Mouse (Mus musculus) stomach, embryonic 14.5 days (tissue): ENCODE results near the gene Ttc29. TPM values are rescaled to one million over a fixed set of nuclear protein-coding genes. Genes with fewer than 3 reads are reported as not detected.

ENCODE experiments used
- ATAC-seq: fragments of 200-750 bp; cut with Nextera tagmentation; 2 replicates; pipeline ENCODE4 v1.8.0; 2017; ENCODE audit warnings: low read depth, moderate TSS enrichment; ENCODE audit not compliant: insufficient number of reproducible peaks, insufficient read depth, low FRiP score
- H3K27ac ChIP-seq: fragments of 300-500 bp; sonication (generic); 2 replicates; pipeline ENCODE4 v1.5.1; 2014; ENCODE audit warnings: mild to moderate bottlenecking, low read length, moderate library complexity, mixed read lengths
- H3K27me3 ChIP-seq: fragments of 300-500 bp; sonication (generic); 2 replicates; pipeline ENCODE4 v1.6.1; 2014; ENCODE audit warnings: low read length, control low read depth, mixed read lengths; ENCODE audit not compliant: control insufficient read depth, insufficient read depth
- H3K36me3 ChIP-seq: fragments of 300-500 bp; sonication (generic); 2 replicates; pipeline ENCODE4 v1.6.1; 2014; ENCODE audit warnings: mild to moderate bottlenecking, control low read depth, low read length, moderate library complexity, mixed read lengths; ENCODE audit not compliant: control insufficient read depth, insufficient read depth
- H3K4me1 ChIP-seq: fragments of 300-500 bp; sonication (generic); 2 replicates; pipeline ENCODE4 v1.6.1; 2014; ENCODE audit warnings: low read length, control low read depth, mixed read lengths; ENCODE audit not compliant: control insufficient read depth, insufficient read depth
- H3K4me2 ChIP-seq: fragments of 300-500 bp; sonication (generic); replicated peaks from 2 replicates; pipeline ENCODE4 v1.6.1; 2014; ENCODE audit warnings: low read depth, low read length, control low read depth
- H3K4me3 ChIP-seq: fragments of 300-500 bp; sonication (generic); 2 replicates; pipeline ENCODE4 v1.5.1; 2014; ENCODE audit warnings: low read depth, low read length, control low read depth
- H3K9ac ChIP-seq: fragments of 300-500 bp; sonication (generic); replicated peaks from 2 replicates; pipeline ENCODE4 v1.6.1; 2014; ENCODE audit warnings: low read depth, mild to moderate bottlenecking, control low read depth, low read length, moderate library complexity, mixed read lengths
- H3K9me3 ChIP-seq: fragments of 300-500 bp; sonication (generic); 2 replicates; pipeline ENCODE4 v1.6.1; 2016; ENCODE audit warnings: low read depth, low read length, control low read depth; ENCODE audit not compliant: control insufficient read depth
- WGBS: fragments of 180-500 bp; shearing (Covaris S2); extraction: QIAGEN DNeasy Blood & Tissue Kit; methylation state at CpG from one replicate; pipeline ENCODE4 v1.1.7; 2014; 5-methylcytosine and 5-hydroxymethylcytosine counted together
- polyA plus RNA-seq: library from polyadenylated mRNA; unstranded; fragments of >200 nt; fragmentation: Nextera tagmentation; extraction: Ambion mirVana; gene quantifications from 2 replicates; pipeline ENCODE4 v1.2.1, GENCODE M21; 2014

Ttc29 gene
- not detected in 2 replicates for polyA plus RNA-seq

DNA sequence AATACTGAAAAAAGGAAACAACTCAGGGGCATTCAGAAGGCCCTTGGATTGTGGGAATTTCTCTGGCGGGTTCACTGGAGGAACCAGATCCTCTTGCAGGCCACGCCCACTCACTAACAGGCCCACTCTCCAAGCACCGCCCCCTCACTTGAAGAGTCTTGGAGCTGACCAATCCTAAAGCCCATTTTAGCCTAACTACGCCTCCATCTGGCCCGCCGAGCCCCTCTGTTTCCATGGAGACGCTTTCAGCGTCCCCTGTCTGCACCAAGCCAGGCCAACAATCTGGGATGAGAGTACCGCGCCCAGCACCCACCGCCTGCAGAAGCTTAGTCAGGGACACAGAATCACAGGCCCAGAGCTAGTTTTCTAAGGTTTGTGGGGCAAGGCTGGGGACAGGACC lies at the start of gene Ttc29:
Ttc29 (plus strand) TSS at position 224 of the 400 bp plus-strand sequence.
- ATAC-seq, result peak; percentile 97; the same call in 1 of the 2 replicates
- Histone ChIP-seq H3K4me3 (no peak within 1 kb of the TSS), H3K4me2 (peak within 1 kb of the TSS; percentile 17; the same call in 1 of the 2 replicates), H3K27ac (no peak within 1 kb of the TSS), H3K4me1 (0 out of 2 replicates have a peak, but pooled peaks cover 8% of the 10 kb centered on the region), H3K27me3 (no peaks in the 10 kb centered on the region), H3K9ac (no peak within 1 kb of the TSS), H3K36me3 (no peaks in the 10 kb centered on the region), H3K9me3 (no peaks in the 10 kb centered on the region)
- WGBS, result 2% methylated on average over 11 of the region's 11 CpGs

- no peak overlapping the region for H3K27ac ChIP-seq
- 89% methylated on average over 1 of the region's 1 CpGs for WGBS
These were observed 41.7 kb upstream of the Ttc29 start for GRCm38 (mm10) chr8:78171351-78171750.

DNA sequence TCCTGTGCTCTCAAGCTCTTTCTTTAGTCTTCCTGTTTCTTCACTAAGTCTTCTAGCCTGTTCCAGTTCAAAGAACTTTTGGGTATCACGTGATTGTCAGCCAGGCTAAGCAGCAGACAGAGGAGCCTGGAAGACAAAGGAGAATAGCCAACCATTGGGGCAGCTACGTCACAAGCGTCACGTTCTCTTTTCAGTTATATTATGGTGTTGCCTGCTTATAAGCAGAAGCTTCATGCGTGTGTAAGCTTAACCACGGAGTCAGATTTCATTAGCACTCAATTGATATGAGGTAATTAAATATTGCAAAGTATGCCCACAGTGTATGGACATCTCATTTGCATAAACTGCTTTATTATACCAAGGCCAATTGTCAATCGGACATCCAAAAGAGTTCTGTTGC lies 30.4 kb upstream of the Ttc29 start:
- Histone ChIP-seq H3K9ac (no peak overlapping the region), H3K36me3 (no peaks in the 10 kb centered on the region), H3K4me2 (no peak overlapping the region), H3K9me3 (no peaks in the 10 kb centered on the region), H3K27me3 (no peaks in the 10 kb centered on the region), H3K4me1 (no peaks in the 10 kb centered on the region), H3K4me3 (no peak overlapping the region), H3K27ac (no peak overlapping the region)
- no peak for ATAC-seq
- 77% methylated on average over 7 of the region's 7 CpGs for WGBS

More at GRCm38 (mm10) chr8:78171351-78171750, 41.7 kb upstream of the Ttc29 start:
- H3K36me3 ChIP-seq, result no peaks in the 10 kb centered on the region
- no peaks in the 10 kb centered on the region for H3K4me1 ChIP-seq
- no peak overlapping the region for H3K4me2 ChIP-seq
- no peak for ATAC-seq
- H3K27me3 ChIP-seq, result no peaks in the 10 kb centered on the region
- 0 out of 2 replicates have a peak, but pooled peaks cover 2% of the 10 kb centered on the region for H3K9me3 ChIP-seq
- H3K9ac ChIP-seq, result no peak overlapping the region
- no peak overlapping the region for H3K4me3 ChIP-seq

DNA sequence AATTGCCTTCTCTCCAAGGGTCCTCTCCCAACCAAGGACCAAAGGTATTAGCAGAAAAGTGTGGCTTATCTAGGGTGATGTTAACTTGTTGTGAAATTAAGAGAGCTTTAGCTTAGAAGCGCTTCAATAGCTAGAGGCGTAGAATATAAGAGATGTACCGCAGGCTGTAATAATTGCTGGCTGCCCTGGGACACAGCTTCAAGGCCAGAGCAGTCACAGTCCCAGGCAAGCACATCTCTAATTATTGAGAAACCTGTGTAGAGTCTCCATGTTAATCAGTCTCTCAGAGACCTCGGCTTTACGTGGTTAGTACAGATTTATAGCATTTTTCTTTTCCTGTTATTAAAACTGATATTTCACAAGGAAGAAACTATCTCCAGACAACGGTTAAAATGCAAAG lies 29.7 kb upstream of the Ttc29 start:
- no peak overlapping the region for H3K4me3 ChIP-seq

DNA sequence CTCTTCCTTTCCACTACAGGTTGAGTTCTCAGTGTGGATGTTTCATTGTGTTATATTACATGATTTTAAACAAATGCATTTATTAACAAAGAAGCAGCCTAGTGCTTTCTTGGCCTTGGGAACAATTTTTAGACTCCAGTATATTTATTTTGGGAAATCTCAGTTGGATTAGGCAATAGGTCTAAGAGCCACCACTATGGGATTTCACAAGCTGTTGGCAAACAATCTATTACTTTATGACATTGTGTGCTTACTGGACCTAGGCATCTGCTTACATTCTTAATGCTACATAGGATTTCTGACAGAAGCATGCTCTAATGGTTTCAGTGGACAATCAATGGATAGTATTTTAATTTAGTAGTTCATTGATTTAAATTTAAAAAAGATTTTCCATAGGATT lies 26.0 kb upstream of the Ttc29 start:
- ATAC-seq, result no peak
- no peak overlapping the region for H3K4me3 ChIP-seq
- no peak overlapping the region for H3K4me2 ChIP-seq
- no peaks in the 10 kb centered on the region for H3K36me3 ChIP-seq
- no peak overlapping the region for H3K9ac ChIP-seq
- no peak overlapping the region for H3K27ac ChIP-seq
- H3K9me3 ChIP-seq, result no peaks in the 10 kb centered on the region
- H3K27me3 ChIP-seq, result no peaks in the 10 kb centered on the region
- H3K4me1 ChIP-seq, result no peaks in the 10 kb centered on the region

More for the DNA sequence above, 29.7 kb upstream of the Ttc29 start:
- no peak overlapping the region for H3K4me2 ChIP-seq
- no peaks in the 10 kb centered on the region for H3K4me1 ChIP-seq
- no peak overlapping the region for H3K9ac ChIP-seq
- H3K27ac ChIP-seq, result no peak overlapping the region
- 93% methylated on average over 6 of the region's 6 CpGs for WGBS
- H3K27me3 ChIP-seq, result no peaks in the 10 kb centered on the region
- no peaks in the 10 kb centered on the region for H3K9me3 ChIP-seq
- H3K36me3 ChIP-seq, result no peaks in the 10 kb centered on the region
- ATAC-seq, result no peak

GRCm38 (mm10) chr8:78204229-78204628 lies 8.9 kb upstream of the Ttc29 start:
- H3K27ac ChIP-seq, result no peak overlapping the region
- ATAC-seq, result no peak
- H3K4me1 ChIP-seq, result no peaks in the 10 kb centered on the region
- 23% methylated on average over 5 of the region's 5 CpGs for WGBS
- H3K9me3 ChIP-seq, result no peaks in the 10 kb centered on the region
- no peak overlapping the region for H3K9ac ChIP-seq
- no peaks in the 10 kb centered on the region for H3K27me3 ChIP-seq
- H3K4me3 ChIP-seq, result no peak overlapping the region
- H3K36me3 ChIP-seq, result no peaks in the 10 kb centered on the region
- H3K4me2 ChIP-seq, result no peak overlapping the region

DNA sequence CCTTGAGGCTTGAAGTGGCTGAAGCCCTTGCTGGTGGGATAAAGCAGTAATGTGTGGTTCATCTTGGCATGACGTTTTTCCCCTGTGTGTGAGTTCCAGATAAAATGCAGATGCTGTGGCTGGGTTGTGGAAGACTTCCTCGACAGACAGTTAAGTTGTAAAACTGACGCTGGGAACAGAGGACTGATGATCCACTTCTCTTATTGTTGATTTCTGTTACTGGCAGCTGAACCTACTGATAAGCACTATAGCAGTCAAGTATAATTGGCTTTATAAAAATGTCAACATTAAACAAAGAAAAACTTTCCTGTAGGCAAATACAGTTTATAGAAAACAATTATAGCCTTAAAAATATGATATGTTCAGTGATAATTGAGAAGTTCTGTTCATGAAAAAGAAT lies 2.7 kb upstream of the Ttc29 start:
- Histone ChIP-seq H3K4me1 (0 out of 2 replicates have a peak, but pooled peaks cover 8% of the 10 kb centered on the region), H3K9ac (no peak overlapping the region), H3K36me3 (no peaks in the 10 kb centered on the region), H3K9me3 (no peaks in the 10 kb centered on the region), H3K27ac (no peak overlapping the region), H3K27me3 (no peaks in the 10 kb centered on the region), H3K4me2 (no peak overlapping the region), H3K4me3 (no peak overlapping the region)
- WGBS, result 42% methylated on average over 3 of the region's 3 CpGs
- ATAC-seq, result no peak

DNA sequence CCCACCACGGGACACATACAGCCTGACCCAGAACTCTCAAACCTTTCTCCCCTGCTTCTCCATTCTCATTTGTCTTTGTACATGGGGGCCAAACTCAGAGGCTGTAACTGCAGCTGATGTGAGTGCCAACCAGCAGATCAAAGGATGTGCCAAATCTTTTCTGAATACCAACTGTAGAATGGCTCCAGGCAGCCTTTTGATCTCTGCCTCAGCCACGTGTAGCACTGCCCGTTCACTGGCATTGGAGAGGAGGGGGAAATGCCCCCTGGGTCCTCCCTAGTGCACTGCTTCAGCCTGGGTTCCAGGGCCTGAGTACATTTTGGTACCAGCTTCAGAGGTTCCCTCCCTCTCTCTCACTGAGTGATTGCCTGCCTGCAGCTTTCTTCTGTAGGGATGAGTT lies 1.5 kb downstream of the Ttc29 start:
- no peak for ATAC-seq
- Histone ChIP-seq H3K36me3 (no peaks in the 10 kb centered on the region), H3K27me3 (no peaks in the 10 kb centered on the region), H3K4me3 (no peak overlapping the region), H3K27ac (no peak overlapping the region), H3K4me1 (0 out of 2 replicates have a peak, but pooled peaks cover 8% of the 10 kb centered on the region), H3K9me3 (no peaks in the 10 kb centered on the region), H3K4me2 (no peak overlapping the region), H3K9ac (no peak overlapping the region)
- WGBS, result 35% methylated on average over 3 of the region's 3 CpGs

DNA sequence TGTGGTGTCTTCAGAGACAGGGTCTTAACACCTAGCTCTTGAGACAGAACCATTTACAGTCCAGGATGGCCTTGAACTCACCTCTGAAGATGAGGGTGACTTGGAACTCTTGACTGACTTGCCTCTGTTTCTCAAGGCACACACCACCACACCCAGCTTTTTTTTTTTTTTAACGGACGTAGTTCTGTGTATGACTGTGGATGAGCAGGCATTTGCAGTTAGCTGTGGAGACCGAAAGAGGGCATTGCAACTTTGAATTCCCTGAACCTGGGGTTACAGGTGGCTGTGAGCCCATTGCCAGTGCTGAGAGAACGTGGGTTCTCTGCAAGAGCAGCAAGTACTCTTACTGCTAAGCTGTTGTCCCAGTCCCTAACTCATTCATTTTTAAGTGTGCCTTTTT lies 13.0 kb downstream of the Ttc29 start:
- Histone ChIP-seq H3K4me1 (no peaks in the 10 kb centered on the region), H3K9me3 (no peaks in the 10 kb centered on the region), H3K4me3 (no peak overlapping the region), H3K27ac (no peak overlapping the region), H3K4me2 (no peak overlapping the region), H3K9ac (no peak overlapping the region), H3K36me3 (no peaks in the 10 kb centered on the region), H3K27me3 (no peaks in the 10 kb centered on the region)
- 72% methylated on average over 4 of the region's 4 CpGs for WGBS
- no peak for ATAC-seq
